Mouse (Mus musculus) hindbrain, embryonic 12.5 days (tissue): ENCODE results near the gene Mllt10. TPM values are rescaled to one million over a fixed set of nuclear protein-coding genes. Genes with fewer than 3 reads are reported as not detected.

Experiments used
- ATAC-seq: fragments of 200-750 bp; cut with Nextera tagmentation; 2 replicates; pipeline ENCODE4 v1.8.0; 2017; ENCODE audit warnings: moderate TSS enrichment; ENCODE audit not compliant: low FRiP score
- H3K27ac ChIP-seq: fragments of 300-500 bp; sonication (generic); 2 replicates; pipeline ENCODE4 v1.5.1; 2016; ENCODE audit warnings: mild to moderate bottlenecking
- H3K27me3 ChIP-seq: fragments of 300-500 bp; sonication (generic); 2 replicates; pipeline ENCODE4 v1.6.1; 2016; ENCODE audit warnings: mild to moderate bottlenecking
- H3K36me3 ChIP-seq: fragments of 300-500 bp; sonication (generic); 2 replicates; pipeline ENCODE4 v1.6.1; 2016; ENCODE audit warnings: mild to moderate bottlenecking
- H3K4me1 ChIP-seq: fragments of 300-500 bp; sonication (generic); 2 replicates; pipeline ENCODE4 v1.6.1; 2016
- H3K4me2 ChIP-seq: fragments of 300-500 bp; sonication (generic); replicated peaks from 2 replicates; pipeline ENCODE4 v1.6.1; 2016; ENCODE audit warnings: mild to moderate bottlenecking
- H3K4me3 ChIP-seq: fragments of 300-500 bp; sonication (generic); 2 replicates; pipeline ENCODE4 v1.5.1; 2016; ENCODE audit warnings: mild to moderate bottlenecking
- H3K9ac ChIP-seq: fragments of 300-500 bp; sonication (generic); 2 replicates; pipeline ENCODE4 v1.6.1; 2016; ENCODE audit warnings: mild to moderate bottlenecking, moderate library complexity
- H3K9me3 ChIP-seq: fragments of 300-500 bp; sonication (generic); replicated peaks from 2 replicates; pipeline ENCODE4 v1.6.1; 2016; ENCODE audit warnings: mild to moderate bottlenecking
- WGBS: fragments of 180-500 bp; shearing (Covaris S2); methylation state at CpG from one replicate; pipeline ENCODE4 v1.1.7; 2016; 5-methylcytosine and 5-hydroxymethylcytosine counted together
- polyA plus RNA-seq: library from polyadenylated mRNA; unstranded; fragments of >200 nt; fragmentation: Nextera tagmentation; extraction: Ambion mirVana; gene quantifications from 2 replicates; pipeline ENCODE4 v1.2.1, GENCODE M21; 2016

Mllt10 gene
- polyA plus RNA-seq = 65.1 and 70.8 TPM in 2 replicates

GRCm38 (mm10) chr2:18055016-18055928 lies at the start of gene Mllt10:
Gene Mllt10, plus strand, starts transcription at chr2:18055237.
- Histone ChIP-seq H3K9me3 (no peaks in the 10 kb centered on the region), H3K9ac (peak within 1 kb of the TSS; percentile 96), H3K4me2 (peak within 1 kb of the TSS; percentile 95), H3K4me1 (peaks cover 32% of the 10 kb centered on the region), H3K27me3 (no peaks in the 10 kb centered on the region), H3K27ac (peak within 1 kb of the TSS; percentile 100), H3K4me3 (peak within 1 kb of the TSS; percentile 54), H3K36me3 (no peaks in the 10 kb centered on the region)
- WGBS = under 1% methylated on average over 20 of the region's 20 CpGs
- ATAC-seq = no peak

- Histone ChIP-seq H3K4me3 (no peak overlapping the region), H3K9me3 (no peaks in the 10 kb centered on the region), H3K4me2 (no peak overlapping the region), H3K4me1 (no peaks in the 10 kb centered on the region), H3K27me3 (no peaks in the 10 kb centered on the region), H3K27ac (no peak overlapping the region), H3K9ac (no peak overlapping the region), H3K36me3 (no peaks in the 10 kb centered on the region)
- WGBS = 90% methylated on average over 6 of the region's 6 CpGs
- no peak for ATAC-seq
These were observed 43.8 kb upstream of the Mllt10 start for GRCm38 (mm10) chr2:18011226-18011625.

- H3K27me3 ChIP-seq = no peaks in the 10 kb centered on the region
- no peak overlapping the region for H3K4me3 ChIP-seq
- H3K9ac ChIP-seq = no peak overlapping the region
- no peak overlapping the region for H3K4me2 ChIP-seq
- H3K36me3 ChIP-seq = no peaks in the 10 kb centered on the region
- no peaks in the 10 kb centered on the region for H3K4me1 ChIP-seq
- ATAC-seq = no peak
- 91% methylated on average over 3 of the region's 3 CpGs for WGBS
- H3K9me3 ChIP-seq = no peaks in the 10 kb centered on the region
- H3K27ac ChIP-seq = no peak overlapping the region
These were observed 42.2 kb upstream of the Mllt10 start for GRCm38 (mm10) chr2:18012866-18013265.

- Histone ChIP-seq H3K9me3 (no peaks in the 10 kb centered on the region), H3K27me3 (no peaks in the 10 kb centered on the region), H3K4me3 (no peak overlapping the region), H3K36me3 (no peaks in the 10 kb centered on the region), H3K4me2 (no peak overlapping the region), H3K9ac (no peak overlapping the region), H3K4me1 (no peaks in the 10 kb centered on the region), H3K27ac (no peak overlapping the region)
- ATAC-seq = no peak
- WGBS = 55% methylated on average over 3 of the region's 3 CpGs
These were observed 39.5 kb upstream of the Mllt10 start for GRCm38 (mm10) chr2:18015581-18015980.

- no peaks in the 10 kb centered on the region for H3K9me3 ChIP-seq
- 100% methylated on average over 1 of the region's 1 CpGs for WGBS
These were observed 38.4 kb upstream of the Mllt10 start for GRCm38 (mm10) chr2:18016639-18017038.

GRCm38 (mm10) chr2:18017321-18017720 lies 37.7 kb upstream of the Mllt10 start:
- no peak overlapping the region for H3K27ac ChIP-seq
- H3K9me3 ChIP-seq = no peaks in the 10 kb centered on the region
- no peak overlapping the region for H3K4me2 ChIP-seq
- no peak for ATAC-seq
- no peak overlapping the region for H3K9ac ChIP-seq
- H3K4me3 ChIP-seq = no peak overlapping the region
- 96% methylated on average over 6 of the region's 6 CpGs for WGBS
- H3K36me3 ChIP-seq = no peaks in the 10 kb centered on the region
- no peaks in the 10 kb centered on the region for H3K4me1 ChIP-seq
- H3K27me3 ChIP-seq = no peaks in the 10 kb centered on the region

More at GRCm38 (mm10) chr2:18016639-18017038, 38.4 kb upstream of the Mllt10 start:
- Histone ChIP-seq H3K36me3 (no peaks in the 10 kb centered on the region), H3K27me3 (no peaks in the 10 kb centered on the region), H3K4me3 (no peak overlapping the region), H3K9ac (no peak overlapping the region), H3K27ac (no peak overlapping the region), H3K4me1 (no peaks in the 10 kb centered on the region), H3K4me2 (no peak overlapping the region)
- ATAC-seq = no peak

GRCm38 (mm10) chr2:18019122-18019521 lies 35.9 kb upstream of the Mllt10 start:
- no peak overlapping the region for H3K27ac ChIP-seq
- 70% methylated on average over 1 of the region's 1 CpGs for WGBS

GRCm38 (mm10) chr2:18022886-18023285 lies 32.2 kb upstream of the Mllt10 start:
- no peak overlapping the region for H3K4me3 ChIP-seq
- ATAC-seq = no peak
- WGBS = 43% methylated on average over 1 of the region's 1 CpGs

More at GRCm38 (mm10) chr2:18019122-18019521, 35.9 kb upstream of the Mllt10 start:
- no peaks in the 10 kb centered on the region for H3K27me3 ChIP-seq
- H3K36me3 ChIP-seq = no peaks in the 10 kb centered on the region
- no peaks in the 10 kb centered on the region for H3K9me3 ChIP-seq
- no peak overlapping the region for H3K4me3 ChIP-seq
- H3K4me2 ChIP-seq = no peak overlapping the region
- no peak for ATAC-seq
- H3K4me1 ChIP-seq = no peaks in the 10 kb centered on the region
- H3K9ac ChIP-seq = no peak overlapping the region

GRCm38 (mm10) chr2:18025116-18025515 lies 29.9 kb upstream of the Mllt10 start:
- ATAC-seq = no peak
- 26% methylated on average over 5 of the region's 5 CpGs for WGBS
- Histone ChIP-seq H3K9me3 (no peaks in the 10 kb centered on the region), H3K27me3 (no peaks in the 10 kb centered on the region), H3K36me3 (no peaks in the 10 kb centered on the region), H3K4me2 (peak overlapping the region; percentile 96), H3K27ac (no peak overlapping the region), H3K9ac (no peak overlapping the region), H3K4me1 (peaks cover 12% of the 10 kb centered on the region), H3K4me3 (no peak overlapping the region; the same call in 1 of the 2 replicates)

More at GRCm38 (mm10) chr2:18022886-18023285, 32.2 kb upstream of the Mllt10 start:
- H3K27ac ChIP-seq = no peak overlapping the region
- H3K4me1 ChIP-seq = peaks cover 9% of the 10 kb centered on the region; the same call in 1 of the 2 replicates
- H3K27me3 ChIP-seq = no peaks in the 10 kb centered on the region
- no peaks in the 10 kb centered on the region for H3K9me3 ChIP-seq
- H3K9ac ChIP-seq = no peak overlapping the region
- no peaks in the 10 kb centered on the region for H3K36me3 ChIP-seq
- no peak overlapping the region for H3K4me2 ChIP-seq

GRCm38 (mm10) chr2:18025781-18026115 lies 29.3 kb upstream of the Mllt10 start:
- Histone ChIP-seq H3K4me3 (peak overlapping the region; percentile 63), H3K36me3 (no peaks in the 10 kb centered on the region), H3K9me3 (no peaks in the 10 kb centered on the region), H3K27ac (peak overlapping the region; percentile 100), H3K9ac (peak overlapping the region; percentile 63), H3K4me2 (peak overlapping the region; percentile 96), H3K4me1 (peaks cover 16% of the 10 kb centered on the region), H3K27me3 (no peaks in the 10 kb centered on the region)
- 1% methylated on average over 14 of the region's 14 CpGs for WGBS
- ATAC-seq = no peak

- Histone ChIP-seq H3K4me1 (peaks cover 20% of the 10 kb centered on the region), H3K27me3 (no peaks in the 10 kb centered on the region), H3K9me3 (no peaks in the 10 kb centered on the region), H3K27ac (peak overlapping the region; percentile 100), H3K36me3 (no peaks in the 10 kb centered on the region), H3K4me2 (peak overlapping the region; percentile 96), H3K9ac (peak overlapping the region; percentile 63), H3K4me3 (peak overlapping the region; percentile 63)
- WGBS = 1% methylated on average over 44 of the region's 44 CpGs
- peak; percentile 43 for ATAC-seq
These were observed 28.7 kb upstream of the Mllt10 start for GRCm38 (mm10) chr2:18026116-18026947.

- under 1% methylated on average over 44 of the region's 44 CpGs for WGBS
- peaks cover 32% of the 10 kb centered on the region for H3K4me1 ChIP-seq
These were observed 27.4 kb upstream of the Mllt10 start for GRCm38 (mm10) chr2:18027448-18028139.

More at GRCm38 (mm10) chr2:18027448-18028139, 27.4 kb upstream of the Mllt10 start:
- Histone ChIP-seq H3K27ac (peak overlapping the region; percentile 100), H3K4me2 (peak overlapping the region; percentile 96), H3K27me3 (no peaks in the 10 kb centered on the region), H3K4me3 (peak overlapping the region; percentile 63), H3K36me3 (no peaks in the 10 kb centered on the region), H3K9me3 (no peaks in the 10 kb centered on the region), H3K9ac (peak overlapping the region; percentile 93)
- ATAC-seq = peak; percentile 85
